Mouse (Mus musculus) heart, embryonic 14.5 days (tissue): ENCODE measurements around the gene Rp2. TPM values are rescaled to one million over a fixed set of nuclear protein-coding genes. Genes with fewer than 3 reads are reported as not detected.
A peak's percentile ranks its signal among the peaks of the same experiment; 100 is the strongest.

Source experiments
- ATAC-seq: fragments of 200-750 bp; cut with Nextera tagmentation; 2 replicates; pipeline ENCODE4 v1.8.0; 2017; ENCODE audit warnings: low read depth, moderate TSS enrichment; ENCODE audit not compliant: insufficient number of reproducible peaks, insufficient read depth, low FRiP score
- H3K27ac ChIP-seq, 2 experiments: fragments of 200-500 bp in 1 of 2; fragments of 300-500 bp in 1 of 2; sonication (generic) in 1 of 2; replicated peaks in 1 of 2; 2 replicates each; pipeline ENCODE4 v1.5.1; 2012 to 2014; ENCODE audit warnings: low read depth in 2 of 2, low read length in 2 of 2, control low read depth in 1 of 2, mild to moderate bottlenecking in 1 of 2, mixed read lengths in 1 of 2; ENCODE audit not compliant: control insufficient read depth in 1 of 2, insufficient read depth in 1 of 2
- H3K27me3 ChIP-seq: fragments of 300-500 bp; sonication (generic); 2 replicates; pipeline ENCODE4 v1.6.1; 2014; ENCODE audit warnings: mild to moderate bottlenecking, low read length, control low read depth; ENCODE audit not compliant: control insufficient read depth, insufficient read depth
- H3K36me3 ChIP-seq: fragments of 300-500 bp; sonication (generic); 2 replicates; pipeline ENCODE4 v1.6.1; 2014; ENCODE audit warnings: mild to moderate bottlenecking, control low read depth, low read length, mixed read lengths; ENCODE audit not compliant: control insufficient read depth, insufficient read depth
- H3K4me1 ChIP-seq, 2 experiments: fragments of 200-500 bp in 1 of 2; fragments of 300-500 bp in 1 of 2; sonication (generic) in 1 of 2; 2 replicates each; pipeline ENCODE4 v1.6.1; 2012 to 2014; ENCODE audit warnings: low read length in 2 of 2, control low read depth in 1 of 2, mixed read lengths in 1 of 2; ENCODE audit not compliant: control insufficient read depth in 2 of 2, insufficient read depth in 2 of 2
- H3K4me2 ChIP-seq: fragments of 300-500 bp; sonication (generic); 2 replicates; pipeline ENCODE4 v1.6.1; 2014; ENCODE audit warnings: mild to moderate bottlenecking, low read length
- H3K4me3 ChIP-seq, 2 experiments: fragments of 200-500 bp in 1 of 2; fragments of 300-500 bp in 1 of 2; sonication (generic) in 1 of 2; 2 replicates each; pipeline ENCODE4 v1.5.1; 2012 to 2014; ENCODE audit warnings: low read length in 2 of 2, mild to moderate bottlenecking in 2 of 2, control low read depth in 1 of 2, low read depth in 1 of 2, moderate library complexity in 1 of 2; ENCODE audit not compliant: control insufficient read depth in 1 of 2, insufficient read depth in 1 of 2
- H3K9ac ChIP-seq: fragments of 300-500 bp; sonication (generic); 2 replicates; pipeline ENCODE4 v1.6.1; 2014; ENCODE audit warnings: mild to moderate bottlenecking, low read length
- H3K9me3 ChIP-seq: fragments of 300-500 bp; sonication (generic); 2 replicates; pipeline ENCODE4 v1.6.1; 2016; ENCODE audit warnings: low read length, control low read depth; ENCODE audit not compliant: control insufficient read depth
- WGBS: fragments of 180-500 bp; shearing (Covaris S2); extraction: QIAGEN DNeasy Blood & Tissue Kit; methylation state at CpG from one replicate; pipeline ENCODE4 v1.1.7; 2014; 5-methylcytosine and 5-hydroxymethylcytosine counted together
- polyA plus RNA-seq: library from polyadenylated mRNA; unstranded; fragments of >200 nt; fragmentation: Nextera tagmentation; extraction: Ambion mirVana; gene quantifications from 2 replicates; pipeline ENCODE4 v1.2.1, GENCODE M21; 2014

Rp2 gene
- polyA plus RNA-seq, 1 experiment from 2014 or later: 15.2 TPM

DNA sequence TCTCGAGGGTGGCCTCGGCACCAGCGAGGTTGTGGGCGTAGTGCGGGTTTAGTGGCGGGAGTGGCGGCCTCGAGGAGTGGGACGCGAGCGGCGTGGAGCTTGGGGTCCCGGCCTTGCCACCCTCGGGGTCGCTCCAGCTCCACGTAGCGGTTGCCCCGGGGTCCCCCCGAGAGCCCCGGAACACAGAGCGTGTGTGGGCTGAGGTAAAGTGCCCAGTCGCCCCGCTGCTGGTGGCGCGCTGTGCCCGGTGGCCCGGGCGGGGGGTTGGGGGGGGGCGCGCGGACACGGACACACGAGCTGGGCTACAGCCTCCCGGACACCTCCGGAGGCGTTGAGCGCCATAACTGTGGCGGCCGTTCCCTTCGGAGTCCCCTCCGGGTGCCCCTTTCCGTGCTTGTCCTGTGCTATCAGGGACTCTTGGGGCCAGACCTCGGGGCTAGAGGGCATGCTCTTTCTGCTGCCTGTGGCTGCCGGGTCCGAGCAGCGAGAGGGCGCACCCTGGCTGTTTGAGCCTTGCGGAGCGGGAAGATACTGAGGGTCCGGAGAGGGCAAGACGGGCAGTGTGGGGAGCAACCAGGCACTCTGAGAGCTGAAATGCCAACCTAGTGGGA lies 61.7 kb downstream of the Rp2 start:
- Histone ChIP-seq H3K4me3 (peak overlapping the region; percentile 60 to 91), H3K4me2 (peak overlapping the region; percentile 65), H3K36me3 (peaks cover 4% of the 10 kb centered on the region; the same call in 1 of the 2 replicates), H3K27me3 (no peaks in the 10 kb centered on the region), H3K9me3 (no peaks in the 10 kb centered on the region), H3K27ac (peak overlapping the region; percentile 89 to 94), H3K9ac (peak overlapping the region; percentile 78), H3K4me1 (no peaks in the 10 kb centered on the region)
- peak; percentile 34; the same call in 1 of the 2 replicates for ATAC-seq
- WGBS: 20% methylated on average over 43 of the region's 51 CpGs

Other genes with a start within 250 kb of the Rp2 start
- 8.2 and 9.7 TPM in 2 replicates for gene Slc9a7, start 72.7 kb upstream of the Rp2 start, polyA plus RNA-seq
- gene Jade3, start 61.2 kb downstream of the Rp2 start, polyA plus RNA-seq: 3.5 and 3.9 TPM in 2 replicates
- gene Rgn, start 185.3 kb downstream of the Rp2 start, polyA plus RNA-seq: 1.3 and 1.7 TPM in 2 replicates